Mouse (Mus musculus): ENCODE measurements around the gene Flrt1. TPM values are rescaled to one million over a fixed set of nuclear protein-coding genes. Genes with fewer than 3 reads are reported as not detected.

Gene Flrt1
- polyA plus RNA-seq (2014; fragmentation: Nextera tagmentation; extraction: Ambion mirVana), result 4.6 and 5.6 TPM in 2 replicates

- Histone ChIP-seq H3K4me2 (replicated peaks; ENCODE audit: low read depth, low read length) (no peak within 1 kb of the TSS), H3K27me3 (ENCODE audit: control insufficient read depth, insufficient read depth, low read length) (peaks cover 7% of the 10 kb centered on the region), H3K27ac (ENCODE audit: low read depth, low read length) (peak within 1 kb of the TSS; percentile 53), H3K4me1 (replicated peaks; ENCODE audit: control insufficient read depth, insufficient read depth, low read length) (peaks cover 34% of the 10 kb centered on the region), H3K9ac (ENCODE audit: low read depth, low read length) (no peak within 1 kb of the TSS), H3K36me3 (ENCODE audit: control insufficient read depth, insufficient read depth, low read length) (no peaks in the 10 kb centered on the region), H3K4me3 (ENCODE audit: low read depth, low read length) (no peak within 1 kb of the TSS), H3K9me3 (ENCODE audit: control insufficient read depth, low read length) (no peaks in the 10 kb centered on the region)
- WGBS, result 25% methylated on average over 9 of the region's 9 CpGs
- ATAC-seq (ENCODE audit: low FRiP score) (no peak), DNase-seq (ENCODE audit: low spot score) (no peak)
These were observed at the start of gene Flrt1 for GRCm38 (mm10) chr19:7105544-7105943. TSS of gene Flrt1 (minus strand) at chr19:7105729.

GRCm38 (mm10) chr19:7155196-7155595 lies 49.7 kb upstream of the Flrt1 start:
- 0 out of 2 replicates have a peak, but pooled peaks cover 4% of the 10 kb centered on the region for H3K27me3 ChIP-seq (ENCODE audit: control insufficient read depth, insufficient read depth, low read length)
- peaks cover 20% of the 10 kb centered on the region for H3K4me1 ChIP-seq (replicated peaks; ENCODE audit: control insufficient read depth, insufficient read depth, low read length)
- 43% methylated on average over 6 of the region's 6 CpGs for WGBS
- ATAC-seq (ENCODE audit: low FRiP score) (no peak), DNase-seq (ENCODE audit: low spot score) (peak; percentile 18)
- no peaks in the 10 kb centered on the region for H3K36me3 ChIP-seq (ENCODE audit: control insufficient read depth, insufficient read depth, low read length)
- H3K4me3 ChIP-seq (ENCODE audit: low read depth, low read length), result no peak overlapping the region
- H3K4me2 ChIP-seq (replicated peaks; ENCODE audit: low read depth, low read length), result peak overlapping the region; percentile 3; the same call in 1 of the 2 replicates
- peak overlapping the region; percentile 47 for H3K27ac ChIP-seq (ENCODE audit: low read depth, low read length)
- no peaks in the 10 kb centered on the region for H3K9me3 ChIP-seq (ENCODE audit: control insufficient read depth, low read length)
- no peak overlapping the region for H3K9ac ChIP-seq (ENCODE audit: low read depth, low read length)

GRCm38 (mm10) chr19:7153232-7153631 lies 47.7 kb upstream of the Flrt1 start:
- peak; percentile 52 for ATAC-seq (ENCODE audit: low FRiP score)
- peak; percentile 45 for DNase-seq (ENCODE audit: low spot score)

GRCm38 (mm10) chr19:7151927-7152653 lies 46.6 kb upstream of the Flrt1 start:
- Histone ChIP-seq H3K4me2 (replicated peaks; ENCODE audit: low read depth, low read length) (no peak overlapping the region), H3K36me3 (ENCODE audit: control insufficient read depth, insufficient read depth, low read length) (no peaks in the 10 kb centered on the region), H3K27ac (ENCODE audit: low read depth, low read length) (no peak overlapping the region), H3K4me3 (ENCODE audit: low read depth, low read length) (no peak overlapping the region), H3K9ac (ENCODE audit: low read depth, low read length) (no peak overlapping the region), H3K27me3 (ENCODE audit: control insufficient read depth, insufficient read depth, low read length) (0 out of 2 replicates have a peak, but pooled peaks cover 4% of the 10 kb centered on the region), H3K4me1 (replicated peaks; ENCODE audit: control insufficient read depth, insufficient read depth, low read length) (peaks cover 23% of the 10 kb centered on the region), H3K9me3 (ENCODE audit: control insufficient read depth, low read length) (no peaks in the 10 kb centered on the region)
- DNase-seq (ENCODE audit: low spot score), result no peak
- no peak for ATAC-seq (ENCODE audit: low FRiP score)
- WGBS, result 84% methylated on average over 6 of the region's 6 CpGs

More at GRCm38 (mm10) chr19:7153232-7153631, 47.7 kb upstream of the Flrt1 start:
- H3K4me2 ChIP-seq (replicated peaks; ENCODE audit: low read depth, low read length), result no peak overlapping the region
- no peak overlapping the region for H3K4me3 ChIP-seq (ENCODE audit: low read depth, low read length)
- no peaks in the 10 kb centered on the region for H3K9me3 ChIP-seq (ENCODE audit: control insufficient read depth, low read length)
- H3K36me3 ChIP-seq (ENCODE audit: control insufficient read depth, insufficient read depth, low read length), result no peaks in the 10 kb centered on the region
- H3K4me1 ChIP-seq (replicated peaks; ENCODE audit: control insufficient read depth, insufficient read depth, low read length), result peaks cover 25% of the 10 kb centered on the region
- H3K27ac ChIP-seq (ENCODE audit: low read depth, low read length), result no peak overlapping the region
- 26% methylated on average over 7 of the region's 7 CpGs for WGBS
- no peak overlapping the region for H3K9ac ChIP-seq (ENCODE audit: low read depth, low read length)
- 0 out of 2 replicates have a peak, but pooled peaks cover 4% of the 10 kb centered on the region for H3K27me3 ChIP-seq (ENCODE audit: control insufficient read depth, insufficient read depth, low read length)

- H3K36me3 ChIP-seq (ENCODE audit: control insufficient read depth, insufficient read depth, low read length), result no peaks in the 10 kb centered on the region
- ATAC-seq (ENCODE audit: low FRiP score), result no peak
- H3K27ac ChIP-seq (ENCODE audit: low read depth, low read length), result no peak overlapping the region
- H3K4me3 ChIP-seq (ENCODE audit: low read depth, low read length), result no peak overlapping the region
- H3K9ac ChIP-seq (ENCODE audit: low read depth, low read length), result no peak overlapping the region
- peaks cover 19% of the 10 kb centered on the region for H3K4me1 ChIP-seq (replicated peaks; ENCODE audit: control insufficient read depth, insufficient read depth, low read length)
- DNase-seq (ENCODE audit: low spot score), result no peak
- H3K4me2 ChIP-seq (replicated peaks; ENCODE audit: low read depth, low read length), result no peak overlapping the region
- 80% methylated on average over 7 of the region's 7 CpGs for WGBS
- H3K9me3 ChIP-seq (ENCODE audit: control insufficient read depth, low read length), result no peaks in the 10 kb centered on the region
- H3K27me3 ChIP-seq (ENCODE audit: control insufficient read depth, insufficient read depth, low read length), result 0 out of 2 replicates have a peak, but pooled peaks cover 4% of the 10 kb centered on the region
These were observed 45.9 kb upstream of the Flrt1 start for GRCm38 (mm10) chr19:7151300-7151926.

- Histone ChIP-seq H3K4me3 (ENCODE audit: low read depth, low read length) (no peak overlapping the region), H3K4me1 (replicated peaks; ENCODE audit: control insufficient read depth, insufficient read depth, low read length) (peaks cover 12% of the 10 kb centered on the region), H3K9me3 (ENCODE audit: control insufficient read depth, low read length) (no peaks in the 10 kb centered on the region), H3K9ac (ENCODE audit: low read depth, low read length) (no peak overlapping the region), H3K27me3 (ENCODE audit: control insufficient read depth, insufficient read depth, low read length) (peaks cover 6% of the 10 kb centered on the region), H3K27ac (ENCODE audit: low read depth, low read length) (no peak overlapping the region), H3K36me3 (ENCODE audit: control insufficient read depth, insufficient read depth, low read length) (no peaks in the 10 kb centered on the region), H3K4me2 (replicated peaks; ENCODE audit: low read depth, low read length) (no peak overlapping the region)
- ATAC-seq (ENCODE audit: low FRiP score) (no peak), DNase-seq (ENCODE audit: low spot score) (no peak)
- WGBS, result 67% methylated on average over 7 of the region's 7 CpGs
These were observed 43.7 kb upstream of the Flrt1 start for GRCm38 (mm10) chr19:7149158-7149685.

GRCm38 (mm10) chr19:7148541-7149085 lies 43.1 kb upstream of the Flrt1 start:
- 74% methylated on average over 8 of the region's 8 CpGs for WGBS
- peak; percentile 24 for DNase-seq (ENCODE audit: low spot score)
- Histone ChIP-seq H3K4me1 (replicated peaks; ENCODE audit: control insufficient read depth, insufficient read depth, low read length) (peaks cover 15% of the 10 kb centered on the region), H3K4me2 (replicated peaks; ENCODE audit: low read depth, low read length) (no peak overlapping the region), H3K27ac (ENCODE audit: low read depth, low read length) (no peak overlapping the region), H3K9ac (ENCODE audit: low read depth, low read length) (no peak overlapping the region), H3K9me3 (ENCODE audit: control insufficient read depth, low read length) (no peaks in the 10 kb centered on the region), H3K36me3 (ENCODE audit: control insufficient read depth, insufficient read depth, low read length) (no peaks in the 10 kb centered on the region), H3K27me3 (ENCODE audit: control insufficient read depth, insufficient read depth, low read length) (peaks cover 6% of the 10 kb centered on the region), H3K4me3 (ENCODE audit: low read depth, low read length) (no peak overlapping the region)
- ATAC-seq (ENCODE audit: low FRiP score), result no peak

GRCm38 (mm10) chr19:7148096-7148495 lies 42.6 kb upstream of the Flrt1 start:
- 52% methylated on average over 4 of the region's 4 CpGs for WGBS
- Histone ChIP-seq H3K27me3 (ENCODE audit: control insufficient read depth, insufficient read depth, low read length) (peaks cover 6% of the 10 kb centered on the region), H3K9ac (ENCODE audit: low read depth, low read length) (no peak overlapping the region), H3K4me2 (replicated peaks; ENCODE audit: low read depth, low read length) (no peak overlapping the region), H3K27ac (ENCODE audit: low read depth, low read length) (no peak overlapping the region), H3K9me3 (ENCODE audit: control insufficient read depth, low read length) (no peaks in the 10 kb centered on the region), H3K36me3 (ENCODE audit: control insufficient read depth, insufficient read depth, low read length) (no peaks in the 10 kb centered on the region), H3K4me1 (replicated peaks; ENCODE audit: control insufficient read depth, insufficient read depth, low read length) (peaks cover 16% of the 10 kb centered on the region), H3K4me3 (ENCODE audit: low read depth, low read length) (no peak overlapping the region)
- ATAC-seq (ENCODE audit: low FRiP score) (no peak), DNase-seq (ENCODE audit: low spot score) (no peak)

All from hindbrain, embryonic 11.5 days (tissue).